Mouse (Mus musculus) common myeloid progenitor, adult 5-6 weeks (primary cell): ENCODE results near the gene Kcne3. TPM values are rescaled to one million over a fixed set of nuclear protein-coding genes. Genes with fewer than 3 reads are reported as not detected.
A peak's percentile ranks its signal among the peaks of the same experiment; 100 is the strongest.

ENCODE experiments used
- ATAC-seq: replicated peaks from 2 replicates; pipeline ENCODE4 v1.8.0; 2016; ENCODE audit warnings: low read depth, mild to moderate bottlenecking, moderate TSS enrichment, inconsistent platforms; ENCODE audit not compliant: poor library complexity, severe bottlenecking
- total RNA-seq: library from RNA; stranded (forward); fragments of 200-1000, 187-1606 nt; gene quantifications from 2 replicates; pipeline ENCODE4 v1.2.3, GENCODE M21; 2017

Gene Kcne3
- 0.73 and 3.7 TPM in 2 replicates for total RNA-seq

DNA sequence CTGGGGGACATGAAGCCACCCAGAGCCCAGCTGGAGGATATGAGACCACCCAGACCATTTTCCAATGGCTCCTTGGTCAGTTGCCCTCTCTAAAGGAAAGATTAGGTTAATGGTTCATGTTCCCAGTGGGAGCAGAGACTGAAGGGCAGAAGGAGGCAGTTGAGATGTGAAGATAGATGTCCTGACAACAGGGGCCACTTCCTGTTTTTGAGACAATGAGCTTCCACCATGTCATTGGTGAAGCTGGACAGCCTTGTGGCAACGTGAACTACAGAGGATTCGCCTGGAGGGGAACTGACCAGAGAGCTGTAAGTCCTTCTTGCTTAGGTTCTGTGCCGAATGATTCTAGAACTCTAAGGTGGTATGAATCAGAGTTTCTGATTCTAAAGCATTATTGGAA, at the start of gene Kcne3:
Kcne3 (plus strand) TSS at position 234 of the 400 bp plus-strand sequence.
- peak; percentile 30; the same call in 1 of the 2 replicates for ATAC-seq

DNA sequence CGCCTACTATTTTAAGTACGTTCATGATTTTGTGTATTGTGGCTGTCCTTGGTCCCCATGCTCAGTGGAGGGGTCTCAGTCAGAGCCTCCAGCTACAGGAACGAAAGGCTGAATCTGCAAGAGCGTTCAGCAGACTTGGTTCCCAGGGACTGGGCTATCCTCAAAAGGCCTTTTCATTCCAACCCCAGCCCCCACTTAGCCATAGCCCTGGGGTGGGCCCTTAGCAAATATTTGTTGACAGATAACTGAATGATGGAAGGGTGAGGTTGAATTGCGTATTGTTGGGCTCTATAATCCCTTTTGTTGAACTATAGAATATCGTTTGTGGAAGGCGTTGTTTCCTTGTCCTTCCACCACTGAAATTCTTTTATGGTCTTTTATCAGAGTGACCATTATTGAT, 49.8 kb upstream of the Kcne3 start:
- ATAC-seq = no peak

DNA sequence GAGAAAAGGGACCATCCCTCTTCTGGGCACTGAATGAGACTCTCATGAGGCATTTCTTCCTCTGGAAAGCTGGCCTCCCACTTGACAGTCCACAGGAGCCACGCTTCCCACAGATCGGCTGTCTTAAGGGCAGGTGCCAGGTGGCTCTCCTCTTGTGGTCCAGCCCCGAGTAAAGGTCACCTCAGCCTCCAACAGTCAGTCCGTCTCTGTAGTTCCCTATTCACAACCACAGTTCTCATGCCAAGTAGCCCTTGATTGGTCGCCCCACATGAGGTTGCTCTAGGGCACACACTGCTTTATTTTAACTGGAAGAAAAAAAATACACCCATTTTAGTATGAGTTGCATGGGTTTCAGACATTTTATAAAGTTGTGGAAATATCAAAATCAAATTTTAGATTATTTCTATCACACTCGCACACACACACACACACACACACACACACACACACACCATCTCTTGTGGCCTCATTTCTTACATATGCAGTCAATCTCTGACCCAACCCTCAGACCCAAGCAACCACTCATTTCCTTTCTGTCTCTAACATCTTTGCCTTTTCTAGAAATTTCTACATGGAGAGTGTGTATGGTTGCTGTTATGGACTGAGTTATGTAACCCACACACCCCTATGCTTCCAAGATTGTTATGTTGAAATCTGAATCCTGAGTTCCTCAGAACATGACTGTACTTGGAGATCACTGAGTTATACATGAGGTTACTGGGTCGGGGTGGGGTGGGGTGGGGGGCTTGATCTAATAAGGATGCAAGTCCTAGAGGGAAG, 47.9 kb upstream of the Kcne3 start:
- ATAC-seq = 0 out of 2 replicates have a peak, but pooled peaks have one; percentile 6

DNA sequence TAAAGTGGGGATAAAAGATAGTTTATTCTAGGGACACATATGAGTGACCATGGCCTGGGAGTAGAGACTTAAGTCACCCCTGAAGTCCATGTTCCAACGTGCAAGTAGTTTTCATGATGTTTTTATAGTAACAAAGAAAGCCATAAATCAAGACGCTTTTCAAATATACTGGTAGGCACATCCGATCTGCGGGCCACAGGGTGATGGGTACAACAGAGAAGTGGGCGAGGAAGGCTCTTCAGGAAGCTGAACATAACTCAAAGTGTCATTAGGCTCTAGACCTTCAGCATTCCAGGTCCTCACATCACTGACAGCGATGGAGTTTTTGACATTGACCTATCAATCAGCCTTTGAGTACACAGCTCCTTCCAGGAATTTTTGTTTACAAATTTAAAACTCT, 45.7 kb upstream of the Kcne3 start:
- peak; percentile 61; the same call in 1 of the 2 replicates for ATAC-seq

DNA sequence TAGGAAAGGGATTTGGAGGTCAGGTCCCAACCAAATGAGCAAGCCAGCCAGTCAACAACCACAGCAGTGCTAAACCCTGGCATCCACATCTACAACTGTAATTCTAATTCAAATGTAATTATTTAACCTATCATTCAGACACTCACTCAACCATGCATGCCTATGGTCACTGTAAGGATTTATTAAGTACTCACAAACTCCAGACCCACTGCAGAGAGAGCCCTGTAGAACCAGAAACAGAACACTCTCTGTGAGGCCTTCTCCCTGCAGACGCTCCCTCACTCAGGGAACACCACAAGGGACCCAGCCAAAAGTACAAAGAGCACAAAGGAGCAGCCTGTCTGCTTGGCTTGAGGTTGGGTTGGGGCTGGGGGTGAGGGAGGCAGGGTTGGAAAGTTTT, 43.9 kb upstream of the Kcne3 start:
- ATAC-seq = no peak

DNA sequence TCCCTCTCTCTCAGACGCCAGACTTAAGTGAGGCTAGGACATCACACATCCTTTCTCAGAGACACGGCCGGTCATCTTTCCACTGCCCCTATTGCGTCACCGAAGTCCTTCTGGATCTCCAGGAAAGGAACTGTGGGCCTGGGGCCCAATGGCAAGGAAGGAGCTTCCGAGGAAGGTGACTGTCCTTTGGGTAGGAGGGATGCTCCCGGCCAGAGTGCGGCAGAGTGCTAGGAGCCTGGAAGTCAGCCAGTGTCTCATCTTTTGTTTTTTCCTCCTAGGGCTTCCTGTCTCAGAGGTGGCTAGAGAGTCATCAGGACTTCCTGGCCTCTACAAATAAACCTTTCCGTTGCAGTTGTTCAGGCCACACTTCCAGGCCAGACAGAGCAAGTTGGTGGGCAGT, 39.3 kb upstream of the Kcne3 start:
- no peak for ATAC-seq

DNA sequence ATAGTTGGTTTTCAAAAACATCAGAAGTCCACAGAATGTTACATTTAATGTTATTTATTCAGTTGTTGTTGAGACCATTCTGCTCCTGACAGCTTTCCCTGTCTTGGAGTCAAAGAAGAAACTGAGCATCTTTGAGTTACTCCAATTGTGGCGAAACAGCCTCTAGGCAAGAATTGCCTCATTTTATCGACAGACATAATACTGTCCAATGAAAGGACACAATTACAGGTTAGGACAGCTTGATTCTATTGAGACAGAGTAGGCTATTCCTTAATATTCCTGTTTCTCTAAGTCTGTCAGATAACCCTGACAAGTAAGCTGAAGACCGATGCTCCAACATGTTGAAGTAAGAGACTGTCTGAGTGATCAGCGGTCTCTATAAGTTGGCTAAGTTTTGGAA, 38.2 kb upstream of the Kcne3 start:
- ATAC-seq = no peak

DNA sequence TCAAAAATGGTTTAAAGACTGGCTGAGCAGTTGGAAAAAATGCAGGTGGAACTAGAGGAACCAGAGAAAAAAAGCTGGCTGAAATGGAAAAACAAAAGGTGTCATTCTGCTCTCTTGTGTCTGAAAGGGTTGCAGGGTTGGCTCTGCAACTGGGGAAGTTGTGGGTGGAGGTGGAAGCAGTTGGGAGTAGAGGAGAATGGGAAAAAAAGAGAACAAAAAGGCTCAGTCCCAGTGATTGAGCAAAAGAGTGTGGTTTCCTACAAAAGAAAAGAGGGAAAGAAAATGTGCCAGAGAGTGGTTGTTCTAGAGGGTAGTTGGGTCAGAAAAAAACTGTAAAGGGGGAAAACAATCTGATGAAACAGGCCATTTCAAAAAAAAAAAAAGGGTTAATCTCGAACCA, 35.7 kb upstream of the Kcne3 start:
- no peak for ATAC-seq

DNA sequence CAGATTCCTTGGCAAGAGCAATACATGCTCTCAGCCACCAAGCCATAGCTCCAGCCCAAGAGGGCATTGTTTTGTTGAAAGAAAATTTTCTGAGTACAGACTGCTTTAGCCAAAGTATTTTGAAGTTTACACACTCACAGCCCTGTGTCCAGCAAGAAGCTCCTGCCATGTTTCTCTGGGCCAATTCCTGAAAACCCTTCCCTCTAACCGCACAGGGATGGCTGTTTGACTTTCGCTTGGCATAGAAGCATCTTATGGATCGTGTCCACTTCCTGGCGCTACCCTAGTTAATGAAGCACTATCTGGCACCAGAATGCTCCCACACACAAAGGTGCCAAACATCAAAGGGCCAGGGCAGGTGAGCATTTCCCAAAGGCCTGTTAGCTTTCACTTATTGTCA, 27.7 kb upstream of the Kcne3 start:
- no peak for ATAC-seq

DNA sequence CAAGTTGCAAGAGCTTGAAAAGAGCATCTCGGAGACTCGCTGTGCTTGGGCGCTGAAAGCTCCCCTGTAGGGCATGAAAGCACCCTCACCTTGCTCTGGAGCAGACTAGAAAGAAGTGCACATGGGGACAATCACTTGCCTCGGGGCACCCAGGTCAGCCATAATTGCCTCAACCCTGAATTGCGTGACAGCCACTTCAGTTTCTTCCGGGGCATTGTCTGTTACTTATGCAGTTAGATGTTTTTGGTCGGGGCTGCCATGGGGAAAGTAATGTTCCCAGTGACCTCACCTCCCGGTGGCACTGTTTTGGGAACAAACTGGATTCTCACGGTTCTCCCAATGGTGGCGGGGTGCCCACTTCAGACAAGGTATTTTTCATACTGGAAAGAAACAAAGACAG, 26.2 kb upstream of the Kcne3 start:
- no peak for ATAC-seq

DNA sequence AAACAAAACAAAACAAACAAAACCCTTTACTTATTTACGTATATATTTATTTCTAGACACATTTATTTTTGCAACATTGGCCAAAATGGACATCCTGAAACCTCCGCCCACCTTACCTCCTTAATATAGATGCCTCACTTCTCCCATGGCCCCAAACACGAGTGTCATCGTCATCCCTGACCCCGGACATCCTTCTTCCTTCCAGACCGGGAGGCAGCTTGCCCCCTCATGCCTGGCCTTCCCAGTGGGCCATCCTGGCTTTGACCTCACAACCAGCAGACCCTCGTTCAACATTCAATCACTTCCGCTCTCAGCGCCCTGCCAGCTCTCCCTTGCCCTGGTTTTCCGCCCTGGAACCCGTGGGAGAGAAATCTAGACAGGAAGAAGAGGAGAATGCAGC, 25.7 kb upstream of the Kcne3 start:
- ATAC-seq = no peak

DNA sequence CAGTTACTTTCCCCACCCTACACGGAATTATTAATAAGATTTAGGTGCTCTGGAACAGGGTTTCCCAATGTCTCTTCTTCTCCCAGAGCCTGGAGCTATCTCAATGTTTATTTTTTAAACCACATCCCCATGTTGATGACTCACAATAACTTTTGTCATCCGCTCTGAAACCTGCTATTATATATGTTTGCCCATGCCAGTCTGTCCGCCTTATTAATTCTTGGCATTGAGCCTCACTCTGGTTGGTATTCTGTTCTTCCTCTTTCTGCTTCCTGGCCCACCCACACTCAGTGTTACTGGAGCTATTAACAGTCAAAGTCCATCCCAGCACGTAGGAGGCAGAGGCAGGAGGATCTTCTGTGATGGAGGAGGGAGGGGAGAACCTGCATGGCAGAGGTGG, 18.6 kb upstream of the Kcne3 start:
- peak; percentile 62 for ATAC-seq

DNA sequence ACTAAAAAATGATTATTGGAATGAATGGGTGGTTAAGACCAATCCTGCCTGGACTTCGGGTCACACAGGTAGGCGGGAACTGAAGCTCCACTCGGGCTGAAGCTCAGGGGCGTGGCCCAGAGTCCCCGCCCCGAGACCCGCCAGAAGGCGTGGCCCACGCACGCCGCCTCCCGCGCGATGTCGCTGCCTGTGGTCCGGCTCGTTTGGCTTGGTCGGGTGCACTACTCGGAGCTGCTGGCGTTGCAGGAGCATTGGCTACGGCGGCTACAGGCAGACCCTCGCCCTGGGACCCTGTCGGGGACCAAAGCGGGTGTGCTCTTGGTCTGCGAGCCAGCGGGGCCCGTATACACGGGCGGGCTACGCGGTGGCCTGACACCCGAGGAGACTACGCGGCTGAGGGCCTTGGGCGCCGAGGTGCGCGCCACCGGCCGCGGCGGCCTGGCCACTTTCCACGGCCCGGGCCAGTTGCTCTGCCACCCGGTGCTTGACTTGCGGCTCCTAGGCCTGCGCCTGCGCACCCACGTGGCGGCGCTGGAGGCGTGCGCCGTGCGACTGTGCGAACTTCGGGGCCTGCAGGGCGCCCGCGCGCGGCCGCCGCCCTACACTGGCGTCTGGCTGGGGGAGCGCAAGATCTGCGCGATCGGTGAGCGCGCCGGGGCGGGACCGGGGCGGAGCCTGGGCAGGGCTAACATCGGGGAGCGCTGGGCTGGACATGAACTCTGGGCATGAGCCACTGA, 17.0 kb upstream of the Kcne3 start, which contains the start of gene Lipt2:
Lipt2 (plus strand) TSS at position 173 of the 737 bp plus-strand sequence.
- peak; percentile 84 for ATAC-seq

DNA sequence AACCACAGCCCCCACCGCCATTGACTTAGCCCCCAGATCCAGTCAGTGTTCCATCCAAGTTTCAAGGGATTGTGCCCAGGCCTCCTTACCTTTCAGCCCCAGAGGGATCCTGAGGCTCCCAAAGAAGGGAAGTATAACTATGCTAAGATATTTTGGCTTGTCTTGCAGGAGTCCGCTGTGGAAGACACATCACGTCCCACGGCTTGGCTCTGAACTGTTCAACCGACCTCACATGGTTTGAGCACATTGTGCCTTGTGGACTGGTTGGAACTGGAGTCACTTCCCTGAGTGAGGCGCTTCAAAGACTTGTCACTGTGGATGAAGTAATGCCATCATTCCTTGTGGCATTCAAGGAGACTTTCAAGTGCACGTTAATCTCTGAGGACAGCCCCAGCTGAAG, 16.3 kb upstream of the Kcne3 start:
- no peak for ATAC-seq

DNA sequence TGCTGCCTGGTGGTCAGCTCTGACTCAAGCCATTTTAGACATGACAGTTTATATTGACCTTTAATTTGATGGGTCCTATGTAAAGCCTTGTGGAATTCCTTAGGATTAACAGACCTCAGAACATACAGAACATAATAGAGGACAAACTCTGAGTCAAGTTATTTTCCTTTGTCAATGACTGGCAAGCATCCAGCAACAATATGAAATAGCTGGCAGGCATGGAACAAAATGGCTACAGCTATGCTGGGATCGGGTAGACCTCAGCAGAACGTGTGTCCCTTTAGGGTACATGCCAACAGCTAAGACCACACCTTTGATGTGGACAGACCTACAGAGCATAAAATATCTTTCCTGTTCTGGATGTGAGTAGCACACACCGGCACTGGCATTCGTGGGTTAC, 12.8 kb upstream of the Kcne3 start:
- ATAC-seq = no peak

DNA sequence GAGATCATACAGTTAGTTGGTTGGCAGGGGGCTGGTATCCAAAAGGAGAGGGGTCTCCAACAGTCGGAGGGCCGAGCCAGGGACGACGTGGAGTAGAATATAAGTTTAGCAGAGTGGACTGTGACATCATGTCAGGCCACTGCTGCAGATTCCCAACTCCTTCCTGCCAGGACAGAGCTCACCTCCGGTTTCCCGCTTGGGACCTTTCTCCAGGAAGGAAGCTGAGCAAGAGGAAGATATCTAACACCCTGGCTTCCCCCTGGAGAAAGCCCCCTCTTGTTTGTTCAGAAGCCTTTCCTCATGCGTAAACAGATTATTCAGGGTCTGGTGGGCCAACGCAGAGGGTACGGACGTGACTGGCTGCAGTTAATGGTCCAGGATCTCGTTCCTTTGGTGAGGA, 7.6 kb upstream of the Kcne3 start:
- ATAC-seq = no peak

DNA sequence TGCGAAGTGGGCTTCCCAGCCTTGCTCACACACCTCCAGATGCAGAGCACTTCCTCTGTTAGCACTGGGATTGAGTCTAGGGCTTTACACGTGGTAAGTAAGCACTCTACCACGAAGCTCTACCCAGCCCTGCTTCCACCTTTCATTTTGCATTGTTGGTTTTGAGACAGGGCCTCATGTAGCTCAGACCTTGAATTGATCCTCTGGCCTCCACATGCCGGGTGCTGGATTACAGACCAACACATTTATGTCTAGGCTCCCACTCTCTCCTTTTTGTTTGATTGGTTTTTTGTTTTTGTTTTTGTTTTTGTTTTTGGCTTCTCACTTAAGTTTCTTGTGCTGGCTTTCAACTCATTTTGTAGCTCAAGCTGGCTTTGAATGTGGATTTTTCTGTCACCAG, 5.5 kb upstream of the Kcne3 start:
- no peak for ATAC-seq

DNA sequence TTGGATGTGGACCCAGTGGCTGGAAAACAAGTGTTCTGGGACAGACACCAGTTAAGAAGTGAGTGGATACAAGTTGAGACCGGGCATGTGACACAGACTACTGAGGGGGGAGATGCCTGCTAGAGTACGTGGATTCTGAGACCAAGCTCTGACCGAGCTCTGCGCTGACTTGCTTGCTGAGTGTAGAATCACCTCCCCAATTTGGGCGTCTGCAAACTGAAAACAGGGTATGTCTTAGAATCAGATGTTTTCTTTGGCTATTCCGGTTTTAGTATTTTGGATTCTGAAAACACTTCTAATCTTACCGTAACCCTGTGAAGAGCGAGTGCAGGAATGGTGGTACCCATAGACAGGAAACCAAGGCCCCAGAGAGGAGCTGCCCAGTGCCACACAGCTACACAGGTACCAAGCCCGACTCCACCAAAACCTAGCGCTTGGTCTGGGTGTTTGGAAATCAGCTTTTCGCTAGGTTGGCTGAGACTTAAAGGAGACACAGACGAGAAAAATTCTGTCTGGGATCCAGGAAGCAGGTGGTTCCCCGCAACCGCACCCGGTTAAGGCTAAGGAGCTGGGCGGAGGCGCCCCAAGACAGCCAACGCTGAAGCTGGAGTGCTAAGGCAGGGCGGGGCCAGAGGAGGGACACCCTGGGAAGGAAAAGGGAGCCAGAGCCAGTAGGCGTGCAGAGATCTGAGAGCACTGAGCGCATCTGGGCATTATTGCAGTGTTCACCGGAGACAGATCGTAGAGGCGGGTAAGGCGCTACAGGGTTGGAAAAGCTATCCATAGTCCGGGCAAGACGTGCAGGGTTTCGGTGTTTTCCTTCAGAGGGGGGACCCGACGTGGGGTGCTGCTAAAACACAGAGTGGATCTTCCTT, 2.0 kb downstream of the Kcne3 start:
- peak; percentile 82 for ATAC-seq

DNA sequence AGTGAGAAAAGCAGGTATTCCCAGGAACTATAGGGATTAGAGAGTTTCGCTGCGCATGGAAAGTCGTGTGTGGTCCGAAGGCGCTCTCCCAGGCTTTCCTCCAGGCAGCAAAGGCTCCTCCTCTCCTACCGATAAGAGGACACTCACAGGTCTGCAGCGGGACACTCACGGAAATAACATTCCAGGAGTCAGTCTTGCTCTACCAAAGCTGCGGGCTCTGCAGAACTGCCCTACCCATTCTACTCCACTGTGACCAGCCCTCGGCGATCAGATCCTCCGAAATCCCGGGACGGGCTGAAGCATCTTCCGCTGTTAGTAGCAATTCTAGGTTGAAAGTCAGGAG, 2.6 kb downstream of the Kcne3 start:
- ATAC-seq = 0 out of 2 replicates have a peak, but pooled peaks have one; percentile 8

DNA sequence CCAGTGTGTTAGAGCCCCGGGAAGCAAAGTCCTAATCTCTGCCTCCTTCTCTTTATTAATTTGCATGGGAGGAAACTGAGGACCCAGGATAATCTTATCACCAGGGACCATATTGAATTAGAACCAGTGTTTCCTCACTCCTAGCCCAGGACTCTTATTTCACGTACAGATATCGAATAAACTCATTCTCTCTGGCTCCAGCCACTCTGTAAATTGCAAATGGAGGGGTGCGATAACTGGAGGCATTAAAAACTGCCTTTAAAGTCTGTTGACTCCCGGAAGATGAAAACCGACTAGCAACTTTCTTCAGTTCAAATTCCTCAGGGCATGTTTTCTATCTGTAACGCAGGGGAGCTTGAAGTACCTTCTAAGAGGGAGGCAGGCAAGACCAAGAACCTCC, 3.1 kb downstream of the Kcne3 start:
- peak; percentile 21 for ATAC-seq
